Mouse (Mus musculus) CH12.LX (cell line): ENCODE data around the gene Pds5a. TPM values are rescaled to one million over a fixed set of nuclear protein-coding genes. Genes with fewer than 3 reads are reported as not detected.
"Not testable (repeated sequence)": the region's sequence is repeated elsewhere in the genome, so short reads cannot be mapped to it uniquely, and the experiment has no call there.

Experiments
- DNase-seq: peaks from one replicate; pipeline ENCODE4 v3.0.0-alpha.2; 2013; ENCODE audit errors: extremely low read depth
- H3K27ac ChIP-seq: 2 replicates; pipeline ENCODE4 v1.5.1; 2012; ENCODE audit warnings: low read depth, mild to moderate bottlenecking, control low read depth, moderate library complexity; ENCODE audit not compliant: insufficient read depth
- H3K27me3 ChIP-seq: replicated peaks from 2 replicates; pipeline ENCODE3; 2012; ENCODE audit warnings: inconsistent platforms
- H3K36me3 ChIP-seq, 2 experiments: replicated peaks in 1 of 2; 2 replicates each; pipeline versions ENCODE3 to v1.6.1; 2012; ENCODE audit warnings: inconsistent platforms in 1 of 2, low read length in 1 of 2, mild to moderate bottlenecking in 1 of 2, mixed read lengths in 1 of 2, moderate library complexity in 1 of 2; ENCODE audit not compliant: control insufficient read depth in 1 of 2, insufficient read depth in 1 of 2
- H3K4me1 ChIP-seq, 2 experiments: 2 replicates each; pipeline ENCODE4 v1.6.1; 2012; ENCODE audit warnings: inconsistent platforms in 1 of 2, moderate library complexity in 1 of 2; ENCODE audit not compliant: insufficient read depth in 2 of 2, control insufficient read depth in 1 of 2
- H3K4me2 ChIP-seq: 2 replicates; pipeline ENCODE4 v1.6.1; 2012; ENCODE audit warnings: low read depth, mild to moderate bottlenecking, control low read depth; ENCODE audit not compliant: poor library complexity, insufficient read depth, severe bottlenecking
- H3K4me3 ChIP-seq, 3 experiments: fragments of 150-350 bp in 1 of 3; sonication (generic) in 1 of 3; replicated peaks in 1 of 3; 2 replicates each; pipeline versions ENCODE3 to v1.5.1; 2011 to 2012; ENCODE audit warnings: low read depth in 2 of 3, low read length in 2 of 3, mild to moderate bottlenecking in 2 of 3, moderate library complexity in 2 of 3, control low read depth in 1 of 3, improper control_type of control experiment in 1 of 3, inconsistent platforms in 1 of 3, mixed read lengths in 1 of 3; ENCODE audit not compliant: poor library complexity in 1 of 3
- H3K79me2 ChIP-seq: replicated peaks from 2 replicates; pipeline ENCODE4 v1.6.1; 2012; ENCODE audit warnings: mild to moderate bottlenecking, moderate library complexity; ENCODE audit not compliant: control insufficient read depth, poor library complexity, insufficient read depth, severe bottlenecking; ENCODE audit errors: extremely low read depth
- H3K9ac ChIP-seq: 2 replicates; pipeline ENCODE4 v1.6.1; 2012; ENCODE audit warnings: low read depth, mild to moderate bottlenecking, control low read depth, moderate library complexity; ENCODE audit not compliant: insufficient read depth
- H3K9me3 ChIP-seq: replicated peaks from 2 replicates; pipeline ENCODE3; 2012; ENCODE audit warnings: low read length, inconsistent platforms, mixed read lengths
- CTCF ChIP-seq, 2 experiments: IDR thresholded peaks in 1 of 2; conservative IDR thresholded peaks in 1 of 2; 2 replicates each; pipeline ENCODE4 v1.5.1; 2011 to 2012; ENCODE audit warnings: low read depth in 2 of 2, low read length in 2 of 2, improper control_type of control experiment in 1 of 2, inconsistent platforms in 1 of 2, mild to moderate bottlenecking in 1 of 2, moderate library complexity in 1 of 2
- E2F4 ChIP-seq: IDR thresholded peaks from 2 replicates; pipeline ENCODE4 v1.6.1; 2011; ENCODE audit warnings: low read depth, low read length, improper control_type of control experiment; ENCODE audit not compliant: insufficient replicate concordance
- JUN ChIP-seq: IDR thresholded peaks from 2 replicates; pipeline ENCODE4 v1.6.1; 2011; ENCODE audit warnings: low read depth, mild to moderate bottlenecking, low read length, improper control_type of control experiment, moderate library complexity; ENCODE audit not compliant: insufficient read depth
- JUND ChIP-seq: conservative IDR thresholded peaks from 2 replicates; pipeline ENCODE4 v1.6.1; 2011; ENCODE audit warnings: low read depth, low read length, improper control_type of control experiment
- MEF2A ChIP-seq: IDR thresholded peaks from 2 replicates; pipeline ENCODE4 v1.6.1; 2014; ENCODE audit warnings: low read depth, mild to moderate bottlenecking, inconsistent platforms, low read length, improper control_type of control experiment, borderline replicate concordance
- MYC ChIP-seq: IDR thresholded peaks from 2 replicates; pipeline ENCODE4 v1.6.1; 2011; ENCODE audit warnings: low read depth, mild to moderate bottlenecking, improper control_type of control experiment, low read length
- NRF1 ChIP-seq: IDR thresholded peaks from 2 replicates; pipeline ENCODE4 v1.6.1; 2014; ENCODE audit warnings: low read depth, mild to moderate bottlenecking, inconsistent platforms, low read length, improper control_type of control experiment, moderate library complexity
- POLR2A ChIP-seq: IDR thresholded peaks from 2 replicates; pipeline ENCODE4 v1.6.1; 2011; ENCODE audit warnings: low read depth, mild to moderate bottlenecking, improper control_type of control experiment, low read length
- SMC3 ChIP-seq: IDR thresholded peaks from 2 replicates; pipeline ENCODE4 v1.6.1; 2011; ENCODE audit warnings: low read depth, low read length, improper control_type of control experiment
- USF1 ChIP-seq: IDR thresholded peaks from 2 replicates; pipeline ENCODE4 v1.6.1; 2014; ENCODE audit warnings: low read depth, mild to moderate bottlenecking, inconsistent platforms, low read length, improper control_type of control experiment
- USF2 ChIP-seq: conservative IDR thresholded peaks from 2 replicates; pipeline ENCODE4 v1.6.1; 2011; ENCODE audit warnings: low read depth, low read length, improper control_type of control experiment
- ZC3H11A ChIP-seq: IDR thresholded peaks from 2 replicates; pipeline ENCODE4 v1.6.1; 2012; ENCODE audit warnings: low read depth, mild to moderate bottlenecking, inconsistent platforms, low read length, improper control_type of control experiment
- ZNF384 ChIP-seq: IDR thresholded peaks from 2 replicates; pipeline ENCODE4 v1.6.1; 2012; ENCODE audit warnings: low read depth, low read length, improper control_type of control experiment, inconsistent platforms
- dilution Hi-C: fragments of 300-500 bp; cut with MboI; formaldehyde crosslinking; loops from 2 replicates; pipeline ENCODE4 v1.14.3; 2020; ENCODE audit warnings: low sequenced_read_pairs; ENCODE audit not compliant: extremely low pct_unique_long_range_greater_than_20kb, extremely low pct_ligation_motif_present
- in situ Hi-C: fragments of 300-500 bp; cut with MboI; formaldehyde crosslinking; loops from 3 replicates; pipeline ENCODE4 v1.14.3; 2019; ENCODE audit warnings: low sequenced_read_pairs, low pct_ligation_motif_present, low pct_unique_long_range_greater_than_20kb, mixed read lengths
- polyA plus RNA-seq: library from polyadenylated mRNA; unstranded; fragments of >175 nt; gene quantifications from 2 replicates; pipeline ENCODE4 v1.2.1, GENCODE M21; 2012; ENCODE audit warnings: low read depth; ENCODE audit not compliant: insufficient read length
- total RNA-seq, 2 experiments: library from RNA; depleted of rRNA; stranded (reverse); fragments of 300-350 nt in 1 of 2; fragments of >200 nt in 1 of 2; gene quantifications; 2 replicates each; pipeline ENCODE4 v1.2.3; 2012 to 2014

The Pds5a gene
- total and polyA plus RNA-seq, 3 experiments, result 126 to 178 (median 140) TPM

DNA sequence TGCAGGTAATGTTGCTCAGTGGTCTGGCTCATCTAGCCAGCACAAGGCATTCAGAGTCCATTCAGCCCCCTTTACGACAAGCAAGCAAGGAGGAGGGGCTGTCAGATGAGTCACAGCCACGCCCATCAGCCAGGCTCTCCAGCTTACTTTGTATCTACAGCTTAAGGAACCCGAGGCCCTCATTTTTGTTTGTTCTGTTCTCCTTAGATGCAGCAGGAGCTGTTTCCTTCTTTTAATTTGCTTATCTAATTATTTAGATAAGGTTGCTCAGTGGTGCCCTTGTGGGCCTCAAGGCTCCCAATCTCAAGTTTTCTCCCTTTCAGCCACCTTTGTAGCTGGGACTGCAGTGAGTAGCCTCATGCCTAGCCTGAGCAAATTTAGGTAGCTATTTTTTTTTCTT is 20.3 kb upstream of the Pds5a start:
- no peaks in the 10 kb centered on the region for H3K36me3 ChIP-seq
- H3K4me2 ChIP-seq, result no peak overlapping the region
- H3K4me3 ChIP-seq, result no peak overlapping the region
- no peak for TF ChIP-seq POLR2A
- no peak for TF ChIP-seq JUN
- TF ChIP-seq NRF1, result no peak
- no peak for TF ChIP-seq USF1
- TF ChIP-seq MYC, result no peak
- TF ChIP-seq USF2, result no peak
- TF ChIP-seq MEF2A, result no peak
- TF ChIP-seq E2F4, result no peak
- TF ChIP-seq JUND, result no peak
- no peak for TF ChIP-seq SMC3
- TF ChIP-seq ZC3H11A, result no peak
- dilution Hi-C loops (no loop called here), in situ Hi-C loops (loop anchor here (25.0 kb wide), 1 partner anchor 706 kb away; no protein-coding TSS in a partner anchor)
- H3K9me3 ChIP-seq, result no peaks in the 10 kb centered on the region
- no peak overlapping the region for H3K9ac ChIP-seq
- H3K27ac ChIP-seq, result no peak overlapping the region
- no peak for DNase-seq
- no peaks in the 10 kb centered on the region for H3K79me2 ChIP-seq
- peaks cover under 1 to 9% of the 10 kb centered on the region in 2 experiments; a peak in 3 of 4 replicates for H3K4me1 ChIP-seq
- H3K27me3 ChIP-seq, result no peaks in the 10 kb centered on the region

DNA sequence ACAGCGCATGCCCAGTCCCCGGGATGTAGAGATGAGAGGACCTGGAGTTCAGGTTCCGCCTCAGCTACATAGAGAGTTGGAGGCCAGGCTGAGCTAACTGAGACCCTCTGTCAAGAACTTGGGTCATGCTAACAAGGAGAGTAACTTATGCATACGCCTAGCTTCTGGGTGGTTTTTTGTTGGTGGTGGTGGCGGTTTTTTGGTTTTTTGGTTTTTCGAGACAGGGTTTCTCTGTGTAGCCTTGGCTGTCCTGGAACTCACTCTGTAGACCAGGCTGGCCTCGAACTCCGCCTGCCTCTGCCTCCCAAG is 19.8 kb upstream of the Pds5a start:
- H3K9me3 ChIP-seq, H3K36me3 ChIP-seq, H3K4me2 ChIP-seq, H3K4me3 ChIP-seq, H3K27me3 ChIP-seq, dilution Hi-C loops, DNase-seq, H3K4me1 ChIP-seq, H3K79me2 ChIP-seq: not testable (repeated sequence)
- in situ Hi-C loops, result loop anchor here (25.0 kb wide), 1 partner anchor 706 kb away; no protein-coding TSS in a partner anchor
- Histone ChIP-seq H3K9ac (peak overlapping the region; percentile 29; the same call in 1 of the 2 replicates), H3K27ac (0 out of 2 replicates have a peak overlapping the region, but pooled peaks have one; percentile 0)

DNA sequence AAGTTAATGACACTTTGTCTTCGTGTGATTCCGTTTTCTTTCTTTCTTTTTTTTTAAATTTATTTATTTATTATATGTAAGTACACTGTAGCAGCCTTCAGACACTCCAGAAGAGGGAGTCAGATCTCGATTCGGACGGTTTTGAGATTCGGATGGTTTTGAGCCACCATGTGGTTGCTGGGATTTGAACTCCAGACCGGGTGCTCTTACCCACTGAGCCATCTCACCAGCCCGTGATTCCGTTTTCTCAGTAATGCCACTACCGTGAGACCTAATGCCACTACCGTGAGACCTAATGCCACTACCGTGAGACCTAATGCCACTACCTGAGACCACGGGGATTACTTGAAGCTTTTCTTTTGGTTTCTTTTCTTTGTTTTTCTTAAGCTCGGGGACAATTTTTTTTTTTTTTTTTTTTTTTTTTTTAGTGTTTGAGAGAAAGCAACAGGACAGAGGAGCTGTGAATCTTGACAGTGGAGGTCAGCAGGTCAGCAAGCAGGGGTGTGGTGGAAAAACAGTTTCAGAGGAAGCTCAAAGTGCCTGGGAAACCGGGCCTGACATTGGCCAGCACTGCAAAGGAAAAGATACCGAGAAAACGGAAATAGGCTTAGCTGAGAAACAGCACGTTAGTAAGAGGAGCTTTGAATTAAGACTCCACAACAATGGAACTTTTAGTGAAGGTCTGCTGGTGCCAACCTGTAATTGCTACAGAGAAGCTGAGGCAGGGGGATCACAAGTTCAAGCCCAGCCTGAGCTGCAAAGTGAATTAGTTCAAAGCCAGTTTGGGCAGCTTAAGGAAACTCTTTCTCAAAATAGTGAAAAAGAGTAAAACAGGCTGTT is 19.2 kb upstream of the Pds5a start:
- peak overlapping the region; percentile 29 for H3K9ac ChIP-seq
- DNase-seq, result no peak
- no peaks in the 10 kb centered on the region for H3K27me3 ChIP-seq
- no peak overlapping the region for H3K4me2 ChIP-seq
- dilution Hi-C loops, result no loop called here
- TF ChIP-seq ZNF384 (peak; percentile 81), CTCF (conservative IDR thresholded peaks at IDR 0.05 in 1 of 2, IDR thresholded peaks at IDR 0.05 in 1 of 2; ENCODE audit: low read depth in 2 of 2, low read length in 2 of 2) (0 out of 4 replicates have a peak, but pooled peaks of 1 of the 2 experiments have one; percentile 7), E2F4 (no peak)
- TF ChIP-seq, all 38 proteins: peak for 2
- Histone ChIP-seq H3K4me1 (no peaks in the 10 kb centered on the region), H3K9me3 (no peaks in the 10 kb centered on the region), H3K36me3 (no peaks in the 10 kb centered on the region), H3K79me2 (no peaks in the 10 kb centered on the region), H3K4me3 (no peak overlapping the region), H3K27ac (0 out of 2 replicates have a peak overlapping the region, but pooled peaks have one; percentile 0)
- in situ Hi-C loops, result loop anchor here (25.0 kb wide), 1 partner anchor 705 kb away; no protein-coding TSS in a partner anchor
